Mouse (Mus musculus): Measurements from ENCODE around the gene Dnmt3l.
"Not testable (repeated sequence)": the region's sequence is repeated elsewhere in the genome, so short reads cannot be mapped to it uniquely, and the experiment has no call there.

The Dnmt3l gene

GRCm38 (mm10) chr10:78084073-78084472 lies 42.3 kb downstream of the Dnmt3l start:
- in situ Hi-C loops (cut with MseI, MboI), result loop anchor here in 1 of 2 experiments (10.0 kb wide), 1 partner anchor 61 kb away; no protein-coding TSS in a partner anchor

DNA sequence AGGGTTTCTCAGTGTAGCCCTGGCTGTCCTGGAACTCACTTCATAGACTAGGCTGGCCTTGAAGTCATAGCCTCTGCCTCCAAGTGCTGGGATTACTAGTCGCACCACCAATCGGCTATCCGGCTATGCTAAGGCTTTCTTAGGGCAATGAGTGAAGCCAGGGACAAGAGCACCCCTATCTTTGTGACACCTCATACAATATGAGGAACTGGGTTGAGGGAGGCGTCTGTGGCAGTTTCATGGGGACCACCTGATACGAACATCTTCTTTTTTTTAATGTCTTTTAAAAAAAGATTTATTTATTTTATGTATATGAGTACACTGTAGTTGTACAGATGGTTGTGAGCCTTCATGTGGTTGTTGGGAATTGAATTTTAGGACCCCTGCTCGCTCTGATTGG lies 44.0 kb downstream of the Dnmt3l start:
- in situ Hi-C loops (cut with MseI, MboI), result loop anchor here in 1 of 2 experiments (10.0 kb wide), 1 partner anchor 59 kb away; no protein-coding TSS in a partner anchor

DNA sequence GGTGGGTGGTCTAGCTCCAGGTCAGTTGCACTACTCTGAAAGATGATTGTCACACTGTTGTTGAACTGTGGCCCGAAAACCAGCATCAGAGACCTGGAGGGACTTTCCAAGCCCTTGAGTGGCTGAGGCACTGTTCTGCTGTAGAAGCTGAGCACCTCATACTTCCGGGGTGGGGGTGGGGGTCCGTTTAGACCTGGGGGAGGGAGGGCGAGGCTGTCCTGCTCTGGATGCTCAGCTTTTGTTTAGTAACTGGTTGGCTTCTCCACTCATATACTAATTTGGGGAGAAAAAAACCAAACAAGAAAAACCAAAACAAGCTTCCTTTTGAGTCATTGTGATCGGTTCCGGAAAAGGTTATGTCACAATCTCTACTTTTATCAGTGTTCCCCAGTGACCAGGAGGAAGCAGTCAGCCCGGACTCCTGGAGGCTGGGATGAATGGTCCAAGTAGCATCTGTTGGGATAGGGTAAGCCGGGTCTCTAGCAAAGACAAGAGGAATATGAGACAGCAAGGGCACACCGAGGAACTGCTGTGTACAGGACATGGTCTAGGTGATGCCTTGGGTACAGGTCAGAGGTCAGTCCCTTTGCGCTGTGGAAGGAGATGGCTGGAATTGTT lies 44.8 kb downstream of the Dnmt3l start:
- in situ Hi-C loops (cut with MseI, MboI), result loop anchor here in 1 of 2 experiments (10.0 kb wide), 1 partner anchor 58 kb away; no protein-coding TSS in a partner anchor

GRCm38 (mm10) chr10:78087101-78087511 lies 45.4 kb downstream of the Dnmt3l start:
- in situ Hi-C loops (cut with MseI, MboI), result loop anchor here in 1 of 2 experiments (10.0 kb wide), 1 partner anchor 58 kb away; no protein-coding TSS in a partner anchor

- in situ Hi-C loops (cut with MseI, MboI), result no loop called here
Measured at GRCm38 (mm10) chr10:78090246-78090645, 48.5 kb downstream of the Dnmt3l start.

DNA sequence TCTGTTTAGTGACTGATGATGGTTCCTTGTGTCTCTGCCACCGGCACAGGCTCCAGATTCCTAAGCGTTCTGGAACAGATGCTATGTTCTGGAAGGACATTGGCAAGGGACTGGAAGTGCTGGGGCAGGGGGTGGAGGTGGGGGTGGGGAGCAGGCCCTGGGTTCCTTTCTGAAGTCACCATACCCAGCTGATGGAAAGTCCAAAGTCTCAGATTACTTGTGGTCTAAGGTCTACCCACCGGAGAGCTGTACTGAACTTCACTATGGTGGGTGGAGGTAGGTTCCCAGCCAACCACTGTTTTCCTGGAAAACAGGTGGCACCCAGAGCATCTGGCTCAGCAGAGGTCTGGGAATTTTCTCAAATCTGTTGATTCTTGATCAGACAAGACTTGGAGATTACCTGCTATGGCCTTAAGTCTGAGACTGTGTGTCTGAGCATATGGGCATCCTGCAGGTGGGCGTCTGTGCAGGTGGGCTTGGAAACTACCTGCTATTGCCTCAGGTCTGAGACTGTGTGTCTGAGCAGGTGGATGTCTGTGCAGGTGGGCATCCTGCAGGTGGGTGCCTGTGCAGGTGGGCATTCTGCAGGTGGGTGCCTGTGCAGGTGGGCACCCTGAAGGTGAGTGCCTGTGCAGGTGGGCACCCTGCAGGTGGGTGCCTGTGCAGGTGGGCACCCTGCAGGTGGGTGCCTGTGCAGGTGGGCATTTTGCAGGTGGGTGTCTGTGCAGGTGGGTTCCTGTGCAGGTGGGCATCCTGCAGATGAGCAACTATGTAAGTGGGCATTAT lies 49.2 kb downstream of the Dnmt3l start:
- in situ Hi-C loops (cut with MseI, MboI), result no loop called here

DNA sequence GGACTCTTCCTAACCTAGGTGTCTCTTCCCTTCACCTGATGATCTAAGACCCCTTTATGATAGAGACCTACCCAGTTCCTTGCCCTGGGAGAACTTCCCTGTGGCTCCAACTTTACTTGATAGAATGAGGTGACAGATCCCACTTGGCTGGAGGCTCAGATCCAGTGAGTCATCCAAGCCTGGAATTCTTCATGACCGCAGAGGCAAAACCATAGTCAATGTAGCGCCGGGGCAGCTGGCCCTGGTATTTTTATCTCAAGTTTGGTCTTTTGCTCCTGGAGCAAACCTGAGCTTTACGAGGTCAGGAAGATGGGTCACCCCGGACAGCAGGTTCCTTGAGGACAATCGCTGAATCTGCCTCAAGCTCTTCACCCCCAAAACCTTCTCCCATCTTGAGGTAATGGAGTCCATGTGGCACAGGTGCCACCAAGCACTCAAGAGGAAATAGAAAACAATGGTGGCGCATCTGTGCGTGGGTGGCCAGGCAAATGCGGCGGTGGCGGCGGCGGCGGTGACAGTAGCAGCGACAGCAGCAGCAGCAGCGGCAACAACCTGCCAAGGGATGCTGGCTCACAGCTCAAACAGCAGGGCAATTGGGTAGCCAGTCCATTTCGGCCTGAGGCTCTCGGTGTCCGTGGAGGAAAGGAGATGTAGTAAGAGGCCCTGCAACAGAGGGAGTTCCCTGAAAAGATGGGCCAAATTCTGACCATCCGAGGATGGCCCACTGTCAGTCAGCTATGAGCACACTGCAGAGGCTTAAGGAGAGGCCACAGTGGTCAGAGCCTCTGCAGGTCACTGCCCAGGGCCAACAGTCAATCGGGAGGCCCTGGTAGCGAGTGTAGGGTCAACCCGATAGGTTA lies 50.3 kb downstream of the Dnmt3l start:
- in situ Hi-C loops (cut with MseI, MboI), result no loop called here

- in situ Hi-C loops (cut with MseI, MboI), result no loop called here
Measured at GRCm38 (mm10) chr10:78092725-78093029, 50.9 kb downstream of the Dnmt3l start.

- in situ Hi-C loops (cut with MseI, MboI), result no loop called here
Measured at GRCm38 (mm10) chr10:78095221-78095620, 53.5 kb downstream of the Dnmt3l start.

GRCm38 (mm10) chr10:78095954-78096931 lies 54.5 kb downstream of the Dnmt3l start:
- in situ Hi-C loops (cut with MseI, MboI), result no loop called here

- in situ Hi-C loops (cut with MseI, MboI), result not testable (repeated sequence)
Measured at GRCm38 (mm10) chr10:78099860-78100259, 58.1 kb downstream of the Dnmt3l start.

DNA sequence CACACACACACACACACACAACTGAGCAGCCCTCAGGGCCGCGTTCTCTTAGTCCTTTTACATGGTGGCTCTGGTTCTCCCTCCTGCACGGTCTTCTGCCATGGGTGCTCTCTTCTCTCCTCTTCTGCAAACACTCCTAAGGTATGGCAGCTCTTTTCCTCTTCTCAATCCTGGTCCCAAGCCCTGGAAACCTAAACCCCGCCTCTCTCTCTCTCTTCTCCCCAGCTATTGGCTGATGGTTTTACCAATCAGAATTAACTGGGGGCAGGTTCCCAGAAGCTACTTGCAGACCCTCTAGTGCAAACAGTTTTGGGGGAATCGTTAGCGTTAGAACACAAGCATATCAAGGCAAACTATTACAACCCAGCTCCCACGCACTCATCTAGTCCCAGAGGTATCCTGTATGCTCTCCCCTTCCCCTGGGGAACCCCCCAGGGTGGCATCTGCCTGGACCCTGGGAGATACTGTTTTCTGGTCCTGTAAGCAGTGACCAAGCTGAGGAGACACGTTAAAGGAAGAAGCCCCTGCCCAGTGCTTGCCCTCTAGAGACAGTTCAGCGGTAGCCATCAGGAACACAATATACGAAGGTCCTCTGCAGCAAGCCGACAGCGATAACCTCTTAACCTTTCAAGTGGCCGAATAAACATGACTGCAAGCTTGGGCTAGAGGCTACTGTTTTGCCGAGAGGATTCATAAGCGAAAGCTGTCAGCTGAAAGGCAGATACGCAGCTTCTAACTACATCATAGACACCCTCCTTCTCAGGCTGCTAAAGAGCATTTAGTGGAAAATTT lies 59.4 kb downstream of the Dnmt3l start:
- in situ Hi-C loops (cut with MseI, MboI), result no loop called here

DNA sequence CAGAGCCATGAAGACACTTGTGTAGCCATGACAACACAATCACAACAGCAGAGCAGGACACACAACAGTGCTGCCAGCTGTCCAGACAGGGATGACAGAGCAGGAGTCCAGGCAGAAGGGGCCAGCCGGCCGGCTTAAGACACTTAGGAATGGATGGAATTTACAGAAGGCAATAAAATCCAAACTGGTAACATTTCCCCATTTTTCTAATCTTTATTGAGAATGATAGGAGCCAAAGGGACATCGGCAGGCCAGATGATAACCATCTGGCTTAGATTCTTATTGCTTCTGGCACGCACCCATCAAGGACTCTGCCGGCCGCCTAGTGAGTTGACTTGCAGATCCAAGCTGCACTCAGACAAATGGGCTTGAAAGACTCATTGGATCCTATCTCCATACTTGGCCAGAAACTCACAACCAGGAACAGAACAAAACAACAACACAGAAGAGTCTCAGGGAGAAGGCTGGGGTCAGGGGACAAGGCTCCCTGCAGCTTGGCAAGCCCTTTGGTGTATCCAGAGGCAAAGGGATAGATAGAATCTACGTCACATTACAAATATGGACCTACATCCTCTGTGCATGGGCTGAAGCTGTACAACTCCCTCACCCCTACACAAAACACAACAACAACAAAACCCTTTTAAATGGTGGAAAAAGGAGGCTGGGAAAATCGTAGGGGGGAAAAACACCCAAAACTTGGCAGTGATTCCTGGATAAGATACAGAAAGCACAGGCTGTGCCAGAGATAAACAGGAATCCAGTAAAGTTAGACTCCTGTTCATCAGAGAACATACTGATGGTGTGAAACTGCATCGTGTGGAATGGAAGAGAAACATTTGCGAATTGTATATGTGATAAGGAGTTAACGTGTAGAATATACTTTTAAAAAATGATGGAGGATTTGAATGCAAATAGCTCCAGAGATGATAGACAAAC lies 63.1 kb downstream of the Dnmt3l start:
- in situ Hi-C loops (cut with MseI, MboI), result no loop called here

DNA sequence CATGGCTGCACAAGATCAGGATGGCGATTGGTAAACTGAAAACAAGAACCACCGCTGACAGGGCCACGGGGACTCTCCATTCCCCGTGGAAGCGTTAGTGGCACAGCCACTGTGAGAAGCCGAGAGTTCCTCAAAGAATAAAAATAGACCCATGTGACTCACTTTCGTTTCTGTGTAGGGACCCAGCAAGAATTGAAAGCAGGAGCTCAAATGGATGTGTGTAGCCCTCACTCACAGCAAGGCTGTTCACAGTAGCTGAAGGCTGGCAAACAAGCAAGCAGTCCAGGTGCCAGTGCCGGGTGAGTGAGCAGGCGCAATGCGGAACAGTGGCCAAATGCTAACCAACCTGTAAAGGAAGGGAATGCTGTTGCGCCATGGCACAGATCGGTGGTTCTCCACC lies 63.8 kb downstream of the Dnmt3l start:
- in situ Hi-C loops (cut with MseI, MboI), result no loop called here
